ENCODE assay signal across 8 mouse cellular contexts in the genomic region with DNA sequence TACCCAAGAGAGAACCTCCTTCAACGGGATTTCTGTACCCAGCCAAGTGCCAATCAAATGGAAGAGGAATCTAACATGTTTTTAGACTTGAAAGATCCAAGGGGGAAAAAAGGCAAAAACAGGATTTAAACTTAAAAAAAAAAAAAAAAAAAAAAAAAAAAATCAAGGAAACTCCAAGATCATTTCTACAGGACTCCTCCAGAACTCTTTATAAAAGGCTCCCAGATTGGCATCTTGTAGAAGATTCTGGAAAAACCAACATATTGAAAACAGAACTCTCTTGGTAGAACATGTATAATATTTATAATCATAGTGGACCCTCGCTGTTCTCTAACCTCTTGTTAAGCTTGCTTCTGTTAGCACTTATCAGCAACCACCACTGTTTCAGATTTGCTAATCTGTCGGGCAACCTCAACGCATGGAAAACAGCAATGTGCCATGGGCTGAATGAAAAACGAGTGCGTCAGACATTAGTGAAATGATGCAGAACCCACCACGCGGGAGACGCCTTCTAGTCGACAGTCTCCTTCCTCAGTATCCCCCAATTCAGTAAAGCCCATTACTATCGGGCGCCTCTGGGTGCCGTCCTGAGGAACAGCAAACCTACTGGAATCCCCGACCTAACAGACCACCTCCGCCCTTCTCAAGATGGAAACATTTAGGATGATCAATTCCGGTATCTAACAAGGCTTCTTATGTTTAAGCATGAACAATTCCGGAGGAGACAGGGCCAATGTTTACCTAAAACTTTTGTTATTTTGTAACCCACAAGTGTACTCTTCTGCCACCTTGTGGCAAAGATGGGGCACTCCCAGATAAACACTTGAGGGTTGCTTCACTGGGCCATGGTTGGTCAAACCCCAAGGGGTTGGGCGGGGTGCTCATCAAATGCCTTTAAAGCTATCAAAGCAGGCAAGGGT. TPM values are rescaled to one million over a fixed set of nuclear protein-coding genes. Genes with fewer than 3 reads are reported as not detected.
DNase-seq lines count a peak whose midpoint lies in the region; ATAC-seq and TF ChIP-seq lines count a peak whose summit lies in the region.

No protein-coding gene starts in this region.

- DNase-seq in c-Kit-positive CD71-positive TER-119-negative erythroid progenitor cells, embryonic 14.5 days (ENCODE audit: low read depth), result peak; percentile 72
- peak; percentile 65 for DNase-seq in forebrain, embryonic 11.5 days (ENCODE audit: low spot score)
- peak; percentile 76 for DNase-seq in kidney, postnatal 10 days
- DNase-seq in natural killer cell, adult 2 months (ENCODE audit: low spot score in 2 of 2), result peak; percentile 64 to 82

- H3K9ac ChIP-seq in forebrain, embryonic 11.5 days (ENCODE audit: low read length), result no peak overlapping the region
- 0 out of 2 replicates have a peak overlapping the region, but pooled peaks have one; percentile 37 for H3K9ac ChIP-seq in heart, embryonic 15.5 days
- 0 out of 2 replicates have a peak overlapping the region, but pooled peaks have one; percentile 6 for H3K9ac ChIP-seq in liver, embryonic 12.5 days
- no peak overlapping the region for H3K9ac ChIP-seq in stomach, embryonic 15.5 days

- H3K36me3 ChIP-seq in E14TG2a.4 (ENCODE audit: insufficient read depth, low read length), result no peaks in the 10 kb centered on the region
- no peaks in the 10 kb centered on the region for H3K36me3 ChIP-seq in forebrain, embryonic 11.5 days (ENCODE audit: control insufficient read depth, insufficient read depth, low read length)
- no peaks in the 10 kb centered on the region for H3K36me3 ChIP-seq in heart, embryonic 15.5 days
- H3K36me3 ChIP-seq in liver, embryonic 12.5 days, result no peaks in the 10 kb centered on the region
- H3K36me3 ChIP-seq in stomach, embryonic 15.5 days, result no peaks in the 10 kb centered on the region

- H3K4me3 ChIP-seq in E14TG2a.4 (replicated peaks; ENCODE audit: low read length), result no peak overlapping the region
- peak overlapping the region; percentile 11; the same call in 1 of the 2 replicates for H3K4me3 ChIP-seq in forebrain, embryonic 11.5 days (ENCODE audit: low read depth, low read length)
- H3K4me3 ChIP-seq in heart, embryonic 15.5 days, result peak overlapping the region; percentile 44
- peak overlapping the region; percentile 29 for H3K4me3 ChIP-seq in liver, embryonic 12.5 days
- H3K4me3 ChIP-seq in stomach, embryonic 15.5 days (replicated peaks), result peak overlapping the region; percentile 28; the same call in 1 of the 2 replicates

- H3K4me1 ChIP-seq in E14TG2a.4 (replicated peaks; ENCODE audit: low read depth, low read length), result peaks cover 20% of the 10 kb centered on the region
- H3K4me1 ChIP-seq in forebrain, embryonic 11.5 days (replicated peaks; ENCODE audit: control insufficient read depth, insufficient read depth, low read length), result no peaks in the 10 kb centered on the region; the same call in 1 of the 2 replicates
- H3K4me1 ChIP-seq in heart, embryonic 15.5 days (replicated peaks), result peaks cover 12% of the 10 kb centered on the region
- H3K4me1 ChIP-seq in liver, embryonic 12.5 days, result peaks cover 37% of the 10 kb centered on the region
- 0 out of 2 replicates have a peak, but pooled peaks cover 2% of the 10 kb centered on the region for H3K4me1 ChIP-seq in stomach, embryonic 15.5 days

- TF ChIP-seq CTCF in E14TG2a.4 (conservative IDR thresholded peaks at IDR 0.05; ENCODE audit: low read length), result peak; percentile 54

- ATAC-seq in forebrain, embryonic 11.5 days (replicated peaks; ENCODE audit: low FRiP score), result peak; percentile 61; the same call in 1 of the 2 replicates
- peak; percentile 35; the same call in 1 of the 2 replicates for ATAC-seq in heart, embryonic 15.5 days (replicated peaks; ENCODE audit: insufficient number of reproducible peaks, insufficient read depth, low FRiP score, low read depth)
- ATAC-seq in liver, embryonic 12.5 days, result peak; percentile 19; the same call in 1 of the 2 replicates
- ATAC-seq in stomach, embryonic 15.5 days (ENCODE audit: insufficient read depth, low FRiP score, low read depth), result peak; percentile 16; the same call in 1 of the 2 replicates

- H3K27ac ChIP-seq in forebrain, embryonic 11.5 days (ENCODE audit: low read depth, low read length), result no peak overlapping the region
- no peak overlapping the region for H3K27ac ChIP-seq in heart, embryonic 15.5 days
- H3K27ac ChIP-seq in liver, embryonic 12.5 days, result no peak overlapping the region
- no peak overlapping the region for H3K27ac ChIP-seq in stomach, embryonic 15.5 days

- peak overlapping the region; percentile 42 for H3K4me2 ChIP-seq in forebrain, embryonic 11.5 days (ENCODE audit: low read depth, low read length, severe bottlenecking)
- peak overlapping the region; percentile 77 for H3K4me2 ChIP-seq in heart, embryonic 15.5 days
- peak overlapping the region; percentile 67 for H3K4me2 ChIP-seq in liver, embryonic 12.5 days
- H3K4me2 ChIP-seq in stomach, embryonic 15.5 days, result peak overlapping the region; percentile 60

- H3K27me3 ChIP-seq in E14TG2a.4 (ENCODE audit: insufficient read depth, low read length), result no peaks in the 10 kb centered on the region
- H3K27me3 ChIP-seq in forebrain, embryonic 11.5 days (ENCODE audit: control insufficient read depth, insufficient read depth, low read length), result no peaks in the 10 kb centered on the region
- H3K27me3 ChIP-seq in heart, embryonic 15.5 days, result no peaks in the 10 kb centered on the region
- H3K27me3 ChIP-seq in liver, embryonic 12.5 days (replicated peaks), result peaks cover 15% of the 10 kb centered on the region
- H3K27me3 ChIP-seq in stomach, embryonic 15.5 days (replicated peaks), result no peaks in the 10 kb centered on the region

- 26% methylated on average over 18 of the region's 18 CpGs for WGBS in forebrain, embryonic 11.5 days
- WGBS in heart, embryonic 15.5 days, result 11% methylated on average over 18 of the region's 18 CpGs
- 14% methylated on average over 18 of the region's 18 CpGs for WGBS in liver, embryonic 12.5 days (ENCODE audit: insufficient replicate concordance)
- 17% methylated on average over 18 of the region's 18 CpGs for WGBS in stomach, embryonic 15.5 days

- H3K9me3 ChIP-seq in E14TG2a.4 (ENCODE audit: low read length), result no peaks in the 10 kb centered on the region
- no peaks in the 10 kb centered on the region; the same call in 1 of the 2 replicates for H3K9me3 ChIP-seq in forebrain, embryonic 11.5 days (ENCODE audit: control insufficient read depth, low read length)
- H3K9me3 ChIP-seq in heart, embryonic 15.5 days (replicated peaks), result peaks cover 3% of the 10 kb centered on the region; the same call in 1 of the 2 replicates
- no peaks in the 10 kb centered on the region for H3K9me3 ChIP-seq in liver, embryonic 12.5 days (replicated peaks)
- no peaks in the 10 kb centered on the region for H3K9me3 ChIP-seq in stomach, embryonic 15.5 days

RNA-seq across cellular contexts. Expression of a gene that starts 54.3 kb away (rescaled TPM):
- polyA plus RNA-seq in forebrain, embryonic 11.5 days (2014; fragmentation: Nextera tagmentation; extraction: Ambion mirVana), result not detected in 2 replicates
- 0.18 and 0.29 TPM in 2 replicates for polyA plus RNA-seq in heart, embryonic 15.5 days (2015; fragmentation: Nextera tagmentation; extraction: Ambion mirVana)
- not detected in 2 replicates for polyA plus RNA-seq in liver, embryonic 12.5 days (2016; fragmentation: Nextera tagmentation; extraction: Ambion mirVana)
- polyA plus RNA-seq in stomach, embryonic 15.5 days (2015; fragmentation: Nextera tagmentation; extraction: Ambion mirVana), result 0.99 and 1.6 TPM in 2 replicates

Comparison
In these comparisons a context has a peak if more than half of its experiments do, and no peak if none do; other contexts are left out.
1. H3K9ac ChIP-seq: peak in heart, embryonic 15.5 days (single experiment) and liver, embryonic 12.5 days (single experiment); none in forebrain, embryonic 11.5 days (single experiment) and stomach, embryonic 15.5 days (single experiment).
2. Peak in every context shown above with its lines, with median percentiles within 50 percentile points of each other: DNase-seq, ATAC-seq and H3K4me2 ChIP-seq.